Comparison of ENCODE assay signal across 31 mouse cellular contexts in the genomic region with DNA sequence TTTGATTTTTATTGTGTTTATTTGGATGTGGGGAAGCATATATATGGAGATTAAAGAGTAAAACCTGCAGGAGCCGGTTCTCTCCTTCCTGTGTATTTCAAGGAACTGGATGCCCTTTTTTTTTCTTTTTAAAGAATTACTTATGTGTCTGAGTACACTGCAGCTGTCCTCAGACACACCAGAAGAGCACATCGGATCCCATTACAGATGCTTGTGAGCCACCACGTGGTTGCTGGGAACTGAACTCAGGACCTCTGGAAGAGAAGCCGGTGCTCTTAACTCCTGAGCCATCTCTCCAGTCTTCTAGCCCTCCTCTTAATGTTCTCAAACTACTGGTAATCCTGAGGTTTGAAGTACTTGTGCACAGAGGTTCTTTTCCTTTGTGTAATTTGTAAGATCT. TPM values are rescaled to one million over a fixed set of nuclear protein-coding genes. Genes with fewer than 3 reads are reported as not detected.
DNase-seq lines count a peak whose midpoint lies in the region; ATAC-seq and TF ChIP-seq lines count a peak whose summit lies in the region.
"Had no signal": no experiment of that assay in that cellular context is flagged by ENCODE, and none has a peak within 500 bp of the region (broad histone marks: within the 10 kb centered on the region; RNA-seq: fewer than 3 reads in every experiment).

No protein-coding gene starts in this region.

- no peak for TF ChIP-seq POLR2A in myocyte (IDR thresholded peaks at IDR 0.05; ENCODE audit: insufficient read length, low read depth)

- DNase-seq in embryonic facial prominence, embryonic 14.5 days (ENCODE audit: low spot score), result no peak
- no peak for DNase-seq in embryonic facial prominence, embryonic 10.5 days (ENCODE audit: low spot score)
- DNase-seq in heart, adult 11 months, result peak; percentile 41
- DNase-seq in heart, postnatal 36 days, result no peak
- DNase-seq in kidney, postnatal 36 days, result no peak
- DNase-seq: adrenal gland, adult 2 months; adrenal gland, postnatal 10 days; adrenal gland, postnatal 25 days; B cell, adult 2 months; cerebellum, adult 11 months; cerebellum, adult 18-20 months; cerebellum, adult 8-10 months; cerebellum, adult 9-11 months; cerebellum, postnatal 14 days; cerebellum, postnatal 36 days; embryo, embryonic 11 days had no signal

- H3K79me2 ChIP-seq in myocyte (ENCODE audit: control insufficient read depth, insufficient read depth), result peaks cover 45% of the 10 kb centered on the region

- H3K9me3 ChIP-seq in embryonic facial prominence, embryonic 14.5 days (ENCODE audit: control insufficient read depth, low read length), result no peaks in the 10 kb centered on the region
- no peaks in the 10 kb centered on the region for H3K9me3 ChIP-seq in embryonic facial prominence, embryonic 10.5 days
- no peaks in the 10 kb centered on the region for H3K9me3 ChIP-seq in kidney, embryonic 15.5 days (replicated peaks)
- no peaks in the 10 kb centered on the region for H3K9me3 ChIP-seq in intestine, embryonic 15.5 days
- H3K9me3 ChIP-seq: embryonic facial prominence, embryonic 12.5 days; embryonic facial prominence, embryonic 15.5 days; forebrain, embryonic 10.5 days; forebrain, embryonic 12.5 days; G1E had no signal

- no peak overlapping the region for H3ac ChIP-seq in myocyte (ENCODE audit: control insufficient read depth, insufficient read length)

- H3K4me3 ChIP-seq in embryonic facial prominence, embryonic 14.5 days (ENCODE audit: low read depth, low read length), result no peak overlapping the region
- H3K4me3 ChIP-seq in embryonic facial prominence, embryonic 10.5 days, result no peak overlapping the region
- H3K4me3 ChIP-seq in kidney, embryonic 15.5 days (replicated peaks), result no peak overlapping the region
- no peak overlapping the region for H3K4me3 ChIP-seq in myocyte
- no peak overlapping the region for H3K4me3 ChIP-seq in intestine, embryonic 15.5 days (replicated peaks)
- H3K4me3 ChIP-seq: embryonic facial prominence, embryonic 12.5 days; embryonic facial prominence, embryonic 15.5 days; erythroblast, embryonic 14.5 days; forebrain, embryonic 10.5 days; forebrain, embryonic 12.5 days had no signal

- 0 out of 2 replicates have a peak overlapping the region, but pooled peaks have one; percentile 11 for H3K27ac ChIP-seq in embryonic facial prominence, embryonic 14.5 days (replicated peaks; ENCODE audit: low read depth, low read length)
- no peak overlapping the region for H3K27ac ChIP-seq in embryonic facial prominence, embryonic 10.5 days (replicated peaks)
- H3K27ac ChIP-seq in kidney, embryonic 15.5 days, result peak overlapping the region; percentile 22; the same call in 1 of the 2 replicates
- H3K27ac ChIP-seq in intestine, embryonic 15.5 days, result no peak overlapping the region
- H3K27ac ChIP-seq: embryonic facial prominence, embryonic 12.5 days; embryonic facial prominence, embryonic 15.5 days; forebrain, embryonic 10.5 days; forebrain, embryonic 12.5 days had no signal

- intact Hi-C loops in heart, postnatal 36 days (cut with DNase I), result no loop called here

- H3K36me3 ChIP-seq in embryonic facial prominence, embryonic 14.5 days (ENCODE audit: control insufficient read depth, insufficient read depth, low read length), result peaks cover 26% of the 10 kb centered on the region
- peaks cover 55% of the 10 kb centered on the region for H3K36me3 ChIP-seq in embryonic facial prominence, embryonic 10.5 days (replicated peaks)
- H3K36me3 ChIP-seq in kidney, embryonic 15.5 days, result peaks cover 47% of the 10 kb centered on the region
- peaks cover 33% of the 10 kb centered on the region for H3K36me3 ChIP-seq in myocyte (ENCODE audit: control insufficient read depth, insufficient read depth)
- H3K36me3 ChIP-seq in intestine, embryonic 15.5 days, result 0 out of 2 replicates have a peak, but pooled peaks cover 11% of the 10 kb centered on the region

- H3K27me3 ChIP-seq in embryonic facial prominence, embryonic 14.5 days (replicated peaks; ENCODE audit: control insufficient read depth, insufficient read depth, low read length), result no peaks in the 10 kb centered on the region
- H3K27me3 ChIP-seq in embryonic facial prominence, embryonic 10.5 days (replicated peaks; ENCODE audit: low read depth, poor library complexity, severe bottlenecking), result no peaks in the 10 kb centered on the region
- H3K27me3 ChIP-seq in kidney, embryonic 15.5 days, result no peaks in the 10 kb centered on the region
- H3K27me3 ChIP-seq in myocyte (ENCODE audit: control insufficient read depth, insufficient read depth, insufficient read length), result no peaks in the 10 kb centered on the region
- no peaks in the 10 kb centered on the region for H3K27me3 ChIP-seq in intestine, embryonic 15.5 days (replicated peaks)
- H3K27me3 ChIP-seq: embryonic facial prominence, embryonic 12.5 days; embryonic facial prominence, embryonic 15.5 days; forebrain, embryonic 12.5 days; Patski had no signal

- H3K4me1 ChIP-seq in embryonic facial prominence, embryonic 14.5 days (ENCODE audit: control insufficient read depth, insufficient read depth, low read length), result no peaks in the 10 kb centered on the region
- H3K4me1 ChIP-seq in embryonic facial prominence, embryonic 10.5 days, result peaks cover 3% of the 10 kb centered on the region; the same call in 1 of the 2 replicates
- peaks cover under 1% of the 10 kb centered on the region; the same call in 1 of the 2 replicates for H3K4me1 ChIP-seq in kidney, embryonic 15.5 days
- no peaks in the 10 kb centered on the region for H3K4me1 ChIP-seq in intestine, embryonic 15.5 days (replicated peaks)
- H3K4me1 ChIP-seq: embryonic facial prominence, embryonic 12.5 days had no signal

- 64% methylated on average over 4 of the region's 4 CpGs for WGBS in embryonic facial prominence, embryonic 14.5 days
- WGBS in embryonic facial prominence, embryonic 10.5 days, result 81% methylated on average over 4 of the region's 4 CpGs
- 67% methylated on average over 4 of the region's 4 CpGs for WGBS in kidney, embryonic 15.5 days
- WGBS in intestine, embryonic 15.5 days, result 66% methylated on average over 4 of the region's 4 CpGs

- ATAC-seq in embryonic facial prominence, embryonic 14.5 days (ENCODE audit: low read depth), result no peak
- no peak for ATAC-seq in kidney, embryonic 15.5 days (replicated peaks; ENCODE audit: low FRiP score)
- no peak for ATAC-seq in intestine, embryonic 15.5 days
- ATAC-seq: forebrain, embryonic 14.5 days; forebrain, embryonic 16.5 days; Patski had no signal

- no peak overlapping the region for H3K4me2 ChIP-seq in embryonic facial prominence, embryonic 14.5 days (ENCODE audit: low read depth, low read length)
- H3K4me2 ChIP-seq in kidney, embryonic 15.5 days, result no peak overlapping the region
- H3K4me2 ChIP-seq in myocyte (ENCODE audit: low read depth), result peak overlapping the region; percentile 10
- no peak overlapping the region for H3K4me2 ChIP-seq in intestine, embryonic 15.5 days (replicated peaks)
- H3K4me2 ChIP-seq: embryonic facial prominence, embryonic 12.5 days; embryonic facial prominence, embryonic 15.5 days; forebrain, embryonic 12.5 days had no signal

- H3K9ac ChIP-seq in embryonic facial prominence, embryonic 14.5 days (ENCODE audit: low read depth, low read length), result no peak overlapping the region
- H3K9ac ChIP-seq in kidney, embryonic 15.5 days, result no peak overlapping the region
- H3K9ac ChIP-seq in intestine, embryonic 15.5 days, result no peak overlapping the region
- H3K9ac ChIP-seq: embryonic facial prominence, embryonic 12.5 days; embryonic facial prominence, embryonic 15.5 days; forebrain, embryonic 12.5 days had no signal

RNA-seq across cellular contexts. Expression of gene Kansl2, which starts 3.9 kb away (rescaled TPM):
- 94.3 and 97.7 TPM in 2 replicates for polyA plus RNA-seq in embryonic facial prominence, embryonic 14.5 days (2014; fragmentation: Nextera tagmentation; extraction: Ambion mirVana)
- polyA plus RNA-seq in embryonic facial prominence, embryonic 10.5 days (2016; fragmentation: Nextera tagmentation; extraction: Ambion mirVana), result 151 and 152 TPM in 2 replicates
- 10 to 100 TPM; 75.0 to 79.4 TPM for total RNA-seq in heart, postnatal 36 days (2021)
- 115 and 121 TPM in 2 replicates for polyA plus RNA-seq in kidney, embryonic 15.5 days (2015; fragmentation: Nextera tagmentation; extraction: Ambion mirVana)
- 109 TPM for polyA plus RNA-seq in myocyte (2012; fragmentation: generic; extraction: Trizol)
- polyA plus RNA-seq in intestine, embryonic 15.5 days (2015; fragmentation: Nextera tagmentation; extraction: Ambion mirVana), result 81.4 and 86.7 TPM in 2 replicates

RNA-seq across cellular contexts. Expression of gene Ccnt1, which starts 32.8 kb away (rescaled TPM):
- polyA plus RNA-seq in embryonic facial prominence, embryonic 14.5 days (2014; fragmentation: Nextera tagmentation; extraction: Ambion mirVana), result 47.9 and 51.3 TPM in 2 replicates
- 64.5 and 64.6 TPM in 2 replicates for polyA plus RNA-seq in embryonic facial prominence, embryonic 10.5 days (2016; fragmentation: Nextera tagmentation; extraction: Ambion mirVana)
- 10 to 100 TPM; 27.6 to 32.1 TPM for total RNA-seq in heart, postnatal 36 days (2021)
- 61.0 and 66.4 TPM in 2 replicates for polyA plus RNA-seq in kidney, embryonic 15.5 days (2015; fragmentation: Nextera tagmentation; extraction: Ambion mirVana)
- 12.6 TPM for polyA plus RNA-seq in myocyte (2012; fragmentation: generic; extraction: Trizol)
- polyA plus RNA-seq in intestine, embryonic 15.5 days (2015; fragmentation: Nextera tagmentation; extraction: Ambion mirVana), result 42.4 and 44.9 TPM in 2 replicates

RNA-seq across cellular contexts. Expression of gene 4930415O20Rik, which starts 32.9 kb away (rescaled TPM):
- polyA plus RNA-seq in embryonic facial prominence, embryonic 14.5 days (2014; fragmentation: Nextera tagmentation; extraction: Ambion mirVana), result not detected in 2 replicates
- polyA plus RNA-seq in embryonic facial prominence, embryonic 10.5 days (2016; fragmentation: Nextera tagmentation; extraction: Ambion mirVana), result 0.39 TPM in 1 of 2 replicates, not detected in the other
- 1 to 10 TPM; 1.6 TPM for total RNA-seq in heart, postnatal 36 days (2021)
- 0.76 TPM in 1 of 2 replicates, not detected in the other for polyA plus RNA-seq in kidney, embryonic 15.5 days (2015; fragmentation: Nextera tagmentation; extraction: Ambion mirVana)
- 0.10 TPM for polyA plus RNA-seq in myocyte (2012; fragmentation: generic; extraction: Trizol)
- polyA plus RNA-seq in intestine, embryonic 15.5 days (2015; fragmentation: Nextera tagmentation; extraction: Ambion mirVana), result 0.77 TPM in 1 of 2 replicates, not detected in the other
- total RNA-seq: adrenal gland, postnatal 25 days; common myeloid progenitor, adult 5-6 weeks; G1E had no signal
- polyA plus RNA-seq: brain, embryonic 14.5 days; embryonic facial prominence, embryonic 12.5 days; erythroblast, embryonic 14.5 days; forebrain, embryonic 12.5 days; forebrain, embryonic 14.5 days; G1E had no signal

RNA-seq across cellular contexts. Expression of gene Olfr279, which starts 45.7 kb away (rescaled TPM):
- polyA plus RNA-seq in embryonic facial prominence, embryonic 14.5 days (2014; fragmentation: Nextera tagmentation; extraction: Ambion mirVana), result not detected in 2 replicates
- polyA plus RNA-seq in embryonic facial prominence, embryonic 10.5 days (2016; fragmentation: Nextera tagmentation; extraction: Ambion mirVana), result not detected in 2 replicates
- not detected for total RNA-seq in heart, postnatal 36 days (2021)
- not detected in 2 replicates for polyA plus RNA-seq in kidney, embryonic 15.5 days (2015; fragmentation: Nextera tagmentation; extraction: Ambion mirVana)
- polyA plus RNA-seq in myocyte (2012; fragmentation: generic; extraction: Trizol), result not detected
- not detected in 2 replicates for polyA plus RNA-seq in intestine, embryonic 15.5 days (2015; fragmentation: Nextera tagmentation; extraction: Ambion mirVana)
- total RNA-seq: adrenal gland, adult 2 months; adrenal gland, postnatal 10 days; adrenal gland, postnatal 25 days; adrenal gland, postnatal 4 days; common myeloid progenitor, adult 5-6 weeks had no signal
- polyA plus RNA-seq: adrenal gland, adult 2 months; brain, embryonic 14.5 days; erythroblast, embryonic 14.5 days; forebrain, embryonic 10.5 days; forebrain, embryonic 12.5 days; forebrain, embryonic 14.5 days; forebrain, embryonic 16.5 days; G1E; Patski had no signal

RNA-seq across cellular contexts. Expression of gene Lalba, which starts 55.4 kb away (rescaled TPM):
- not detected in 2 replicates for polyA plus RNA-seq in embryonic facial prominence, embryonic 14.5 days (2014; fragmentation: Nextera tagmentation; extraction: Ambion mirVana)
- 0.20 and 0.26 TPM in 2 replicates for polyA plus RNA-seq in embryonic facial prominence, embryonic 10.5 days (2016; fragmentation: Nextera tagmentation; extraction: Ambion mirVana)
- total RNA-seq in heart, postnatal 36 days (2021), result not detected
- polyA plus RNA-seq in kidney, embryonic 15.5 days (2015; fragmentation: Nextera tagmentation; extraction: Ambion mirVana), result 0.22 TPM in 1 of 2 replicates, not detected in the other
- not detected for polyA plus RNA-seq in myocyte (2012; fragmentation: generic; extraction: Trizol)
- 0.23 TPM in 1 of 2 replicates, not detected in the other for polyA plus RNA-seq in intestine, embryonic 15.5 days (2015; fragmentation: Nextera tagmentation; extraction: Ambion mirVana)
- total RNA-seq: adrenal gland, adult 2 months; adrenal gland, postnatal 25 days; adrenal gland, postnatal 4 days; common myeloid progenitor, adult 5-6 weeks; G1E had no signal
- polyA plus RNA-seq: adrenal gland, adult 2 months; brain, embryonic 14.5 days; embryonic facial prominence, embryonic 12.5 days; embryonic facial prominence, embryonic 15.5 days; erythroblast, embryonic 14.5 days; forebrain, embryonic 10.5 days; forebrain, embryonic 12.5 days; forebrain, embryonic 14.5 days; forebrain, embryonic 16.5 days; G1E; Patski had no signal

Comparison
In these comparisons a context has a peak if more than half of its experiments do, and no peak if none do; other contexts are left out.
1. H3K27ac ChIP-seq: peak in embryonic facial prominence, embryonic 14.5 days (single experiment) and kidney, embryonic 15.5 days (single experiment); none in embryonic facial prominence, embryonic 10.5 days (single experiment) and intestine, embryonic 15.5 days (single experiment).